Mouse (Mus musculus) G1E (cell line): ENCODE results near the gene C530008M17Rik. TPM values are rescaled to one million over a fixed set of nuclear protein-coding genes. Genes with fewer than 3 reads are reported as not detected.

ENCODE experiments used
- ATAC-seq: 2 replicates; pipeline ENCODE4 v1.8.0; 2016; ENCODE audit warnings: mild to moderate bottlenecking; ENCODE audit not compliant: insufficient number of reproducible peaks, poor library complexity, low FRiP score, severe bottlenecking; ENCODE audit errors: extremely low read depth
- DNase-seq: peaks from one replicate; pipeline ENCODE4 v3.0.0; 2012; ENCODE audit warnings: low spot score
- H3K27me3 ChIP-seq: 2 replicates; pipeline ENCODE4 v1.6.1; 2012; ENCODE audit warnings: mild to moderate bottlenecking, low read length, inconsistent platforms; ENCODE audit not compliant: insufficient read depth
- H3K36me3 ChIP-seq: replicated peaks from 2 replicates; pipeline ENCODE3; 2012; ENCODE audit warnings: mild to moderate bottlenecking, inconsistent platforms
- H3K4me1 ChIP-seq: 2 replicates; pipeline ENCODE4 v1.6.1; 2012; ENCODE audit warnings: low read depth, low read length, inconsistent platforms, mixed read lengths; ENCODE audit not compliant: insufficient read depth
- H3K4me3 ChIP-seq: 2 replicates; pipeline ENCODE4 v1.5.1; 2012; ENCODE audit warnings: low read depth, mild to moderate bottlenecking, inconsistent platforms, low read length, moderate library complexity, mixed read lengths
- H3K9me3 ChIP-seq: replicated peaks from 2 replicates; pipeline ENCODE4 v1.6.1; 2012; ENCODE audit warnings: inconsistent platforms
- CTCF ChIP-seq: IDR thresholded peaks from 2 replicates; pipeline ENCODE4 v1.5.1; 2012; ENCODE audit warnings: low read depth, low read length, inconsistent platforms, mixed read lengths
- GATA1 ChIP-seq: IDR thresholded peaks from 2 replicates; pipeline ENCODE4 v1.6.1; 2012; ENCODE audit warnings: borderline replicate concordance, low read length, inconsistent platforms, mixed read lengths
- GATA2 ChIP-seq: IDR thresholded peaks from 2 replicates; pipeline ENCODE4 v1.6.1; 2012; ENCODE audit warnings: low read depth, low read length, inconsistent platforms, borderline replicate concordance
- POLR2AphosphoS5 ChIP-seq: IDR thresholded peaks from 2 replicates; pipeline ENCODE4 v1.6.1; 2012; ENCODE audit warnings: low read depth, low read length, inconsistent platforms; ENCODE audit not compliant: insufficient replicate concordance
- TAL1 ChIP-seq: conservative IDR thresholded peaks from 2 replicates; pipeline ENCODE4 v1.6.1; 2012; ENCODE audit warnings: low read depth, low read length, inconsistent platforms, mixed read lengths
- polyA plus RNA-seq: library from polyadenylated mRNA; stranded (reverse); fragments of >175 nt; gene quantifications from 2 replicates; pipeline ENCODE4 v1.2.3, GENCODE M21; 2012
- total RNA-seq, 2 experiments: library from RNA; stranded (forward) in 1 of 2; stranded (reverse) in 1 of 2; fragments of 200-1000 nt in 1 of 2; fragments of >200 nt in 1 of 2; fragmentation: Nextera tagmentation in 1 of 2; gene quantifications; 2 replicates each; pipeline ENCODE4 v1.2.3; 2014 to 2017

Gene C530008M17Rik
- total and polyA plus RNA-seq, 3 experiments = 7.3 to 41.5 (median 25.1) TPM

DNA sequence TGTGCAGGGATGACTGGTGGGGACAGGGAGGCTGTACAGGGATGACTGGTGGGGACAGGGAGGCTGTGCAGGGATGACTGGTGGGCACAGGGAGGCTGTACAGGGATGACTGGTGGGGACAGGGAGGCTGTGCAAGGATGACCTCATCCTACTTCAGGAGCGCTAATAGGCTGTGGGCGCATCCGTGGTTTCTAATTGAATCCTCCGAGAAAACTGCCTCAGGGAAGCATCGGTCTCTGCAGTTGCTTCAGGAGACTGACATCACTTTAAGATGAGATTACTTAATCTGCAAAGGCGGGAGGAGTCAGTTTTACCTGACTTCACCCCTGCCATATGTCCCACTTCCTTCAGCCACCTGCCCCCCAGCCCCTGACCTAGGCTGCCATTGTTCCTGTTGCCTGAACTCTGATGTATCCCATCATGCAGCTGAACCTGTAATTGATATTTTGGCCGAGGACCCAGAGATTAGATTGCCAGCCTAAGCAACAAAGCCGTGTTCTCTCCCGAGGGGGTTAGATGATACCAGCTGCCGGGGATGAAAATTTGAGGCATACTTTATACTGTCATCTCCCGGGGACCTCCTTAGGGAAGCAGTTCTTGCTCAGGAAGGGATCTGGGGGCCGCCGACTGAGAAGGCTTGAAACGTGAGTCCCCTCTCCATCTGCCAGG, 105.9 kb downstream of the C530008M17Rik start:
- ATAC-seq (no peak), DNase-seq (no peak)
- peaks cover 7% of the 10 kb centered on the region for H3K9me3 ChIP-seq
- TF ChIP-seq GATA1 (no peak), POLR2AphosphoS5 (no peak), CTCF (no peak), TAL1 (no peak), GATA2 (no peak)
- H3K4me3 ChIP-seq = no peak overlapping the region
- H3K36me3 ChIP-seq = peaks cover 74% of the 10 kb centered on the region
- H3K4me1 ChIP-seq = no peaks in the 10 kb centered on the region
- H3K27me3 ChIP-seq = no peaks in the 10 kb centered on the region

DNA sequence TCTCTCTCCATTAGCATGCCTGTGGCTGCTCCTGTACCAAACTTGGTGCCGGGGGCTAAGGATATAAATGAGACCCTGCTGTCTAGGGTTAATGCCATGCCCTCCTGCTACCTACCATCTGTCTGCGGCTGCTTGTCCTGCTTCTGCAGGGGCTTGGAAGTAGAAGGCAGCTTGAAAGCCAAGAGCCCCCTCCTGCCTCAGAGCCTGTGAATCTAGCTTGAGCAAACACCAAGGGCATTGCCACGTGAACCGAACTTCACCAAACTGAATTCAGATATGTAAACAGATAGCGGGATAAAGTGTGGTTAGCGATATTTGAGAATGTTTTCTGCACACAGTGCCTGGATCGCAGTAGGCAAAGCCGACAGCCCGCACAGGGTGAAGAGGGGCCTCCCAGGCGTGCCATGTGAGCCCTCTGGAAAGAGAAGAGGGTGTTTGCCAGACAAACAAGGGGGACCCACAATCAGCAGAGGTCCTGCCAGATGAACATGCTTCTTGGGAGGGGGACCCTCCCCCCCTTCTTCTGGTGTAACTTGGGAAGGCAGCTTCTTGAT, 106.9 kb downstream of the C530008M17Rik start:
- Histone ChIP-seq H3K4me1 (no peaks in the 10 kb centered on the region), H3K36me3 (peaks cover 83% of the 10 kb centered on the region), H3K9me3 (peaks cover 7% of the 10 kb centered on the region), H3K27me3 (no peaks in the 10 kb centered on the region), H3K4me3 (no peak overlapping the region)
- no peak for TF ChIP-seq GATA2
- no peak for TF ChIP-seq POLR2AphosphoS5
- TF ChIP-seq TAL1 = no peak
- no peak for TF ChIP-seq CTCF
- no peak for TF ChIP-seq GATA1
- DNase-seq (no peak), ATAC-seq (no peak)

DNA sequence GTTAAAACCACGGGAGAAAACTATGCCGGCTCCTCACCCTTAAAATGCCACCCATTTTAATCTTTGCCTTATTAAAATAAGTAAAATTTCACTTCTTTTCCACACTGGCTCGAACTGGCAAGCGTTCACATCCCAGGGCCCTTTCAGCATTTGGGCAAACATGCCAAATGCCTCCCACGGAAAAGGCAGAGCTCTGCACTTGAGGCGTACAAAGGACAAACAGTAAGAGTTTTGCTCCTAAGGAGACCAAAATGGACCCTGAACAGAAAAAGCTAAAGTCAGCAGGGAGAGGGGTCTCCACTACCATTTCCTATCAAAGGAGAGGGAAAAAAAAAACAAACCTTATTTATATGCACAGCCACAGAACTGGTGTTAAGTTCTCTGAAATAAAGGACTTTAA, 107.4 kb downstream of the C530008M17Rik start:
- H3K36me3 ChIP-seq = peaks cover 87% of the 10 kb centered on the region
- no peaks in the 10 kb centered on the region for H3K4me1 ChIP-seq

DNA sequence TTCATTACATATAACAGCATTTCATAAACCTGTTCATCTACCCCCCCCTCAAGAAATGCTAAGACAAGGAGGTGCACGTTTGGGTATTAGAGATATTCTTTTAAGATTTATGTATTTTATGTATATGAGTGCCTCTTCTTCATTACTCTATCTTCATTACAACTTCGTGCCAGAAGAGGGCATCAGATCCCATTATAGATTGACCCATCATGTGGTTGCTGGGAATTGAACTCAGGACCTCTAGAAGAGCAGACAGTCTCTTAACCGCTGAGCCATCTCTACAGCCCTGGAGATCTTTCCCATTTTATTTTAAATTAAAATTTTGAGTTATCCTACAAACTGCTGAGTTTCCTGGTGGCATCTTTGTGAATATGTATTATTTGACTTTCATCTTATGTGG, 112.7 kb downstream of the C530008M17Rik start:
- no peak for ATAC-seq
- TF ChIP-seq POLR2AphosphoS5 = no peak
- no peak for TF ChIP-seq CTCF
- no peak for TF ChIP-seq TAL1
- no peak for TF ChIP-seq GATA2
- TF ChIP-seq GATA1 = no peak
- no peaks in the 10 kb centered on the region for H3K4me1 ChIP-seq

More for the DNA sequence above, 107.4 kb downstream of the C530008M17Rik start:
- Histone ChIP-seq H3K4me3 (no peak overlapping the region), H3K27me3 (no peaks in the 10 kb centered on the region), H3K9me3 (peaks cover 7% of the 10 kb centered on the region)
- ATAC-seq (no peak), DNase-seq (no peak)
- TF ChIP-seq GATA1 = no peak
- no peak for TF ChIP-seq POLR2AphosphoS5
- no peak for TF ChIP-seq TAL1
- TF ChIP-seq CTCF = no peak
- no peak for TF ChIP-seq GATA2

DNA sequence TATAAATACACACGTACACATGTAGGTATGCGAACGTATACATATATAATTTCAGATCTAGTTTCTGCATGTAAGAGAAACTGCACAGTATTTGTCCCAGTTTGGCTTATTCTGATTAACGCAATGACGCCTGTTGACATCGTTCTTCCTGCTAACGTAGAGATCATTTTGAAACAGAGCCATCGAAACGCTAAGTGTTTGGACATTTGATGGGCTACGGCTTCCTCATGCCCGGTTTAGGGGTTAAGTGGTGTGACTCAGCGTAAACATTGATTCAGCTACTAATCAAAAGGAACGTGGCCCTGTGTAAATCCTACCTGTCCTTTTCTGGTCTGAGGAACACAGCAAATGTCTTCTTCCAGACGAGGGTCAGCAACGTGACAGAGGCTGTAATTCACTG, 113.3 kb downstream of the C530008M17Rik start:
- H3K4me3 ChIP-seq = no peak overlapping the region
- ATAC-seq = no peak
- H3K36me3 ChIP-seq = peaks cover 77% of the 10 kb centered on the region
- H3K27me3 ChIP-seq = no peaks in the 10 kb centered on the region
- H3K9me3 ChIP-seq = peaks cover 7% of the 10 kb centered on the region
- H3K4me1 ChIP-seq = no peaks in the 10 kb centered on the region
- no peak for DNase-seq
- TF ChIP-seq POLR2AphosphoS5 (no peak), CTCF (no peak), TAL1 (no peak)

More for the DNA sequence above, 112.7 kb downstream of the C530008M17Rik start:
- DNase-seq = no peak
- no peak overlapping the region for H3K4me3 ChIP-seq
- H3K9me3 ChIP-seq = peaks cover 7% of the 10 kb centered on the region
- H3K27me3 ChIP-seq = no peaks in the 10 kb centered on the region
- H3K36me3 ChIP-seq = peaks cover 79% of the 10 kb centered on the region

DNA sequence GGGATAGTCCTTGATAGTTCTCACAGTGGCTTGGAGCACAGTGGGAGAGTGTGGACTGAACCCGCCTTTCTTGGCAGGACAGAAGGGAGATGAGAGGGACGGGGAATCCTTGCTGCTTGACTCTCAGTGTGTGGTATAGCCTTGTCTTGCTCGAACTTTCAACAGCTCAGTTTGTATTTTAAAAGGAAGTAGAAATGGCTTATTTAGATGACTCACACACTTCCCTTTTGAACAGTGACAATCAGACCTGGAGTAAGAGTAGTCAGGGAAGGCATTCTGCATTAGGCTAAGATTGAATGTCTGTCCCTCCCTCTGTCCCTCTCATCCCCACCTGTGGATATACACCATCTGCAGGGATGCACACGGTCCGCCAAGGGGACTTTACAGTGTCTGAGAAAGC, 115.1 kb downstream of the C530008M17Rik start:
- no peak overlapping the region for H3K4me3 ChIP-seq
- no peaks in the 10 kb centered on the region for H3K9me3 ChIP-seq
- no peak for TF ChIP-seq GATA1
- TF ChIP-seq CTCF = no peak
- no peak for TF ChIP-seq TAL1
- TF ChIP-seq POLR2AphosphoS5 = no peak
- no peak for TF ChIP-seq GATA2
- ATAC-seq (no peak), DNase-seq (no peak)
- peaks cover 66% of the 10 kb centered on the region for H3K36me3 ChIP-seq
- H3K27me3 ChIP-seq = no peaks in the 10 kb centered on the region
- no peaks in the 10 kb centered on the region for H3K4me1 ChIP-seq

DNA sequence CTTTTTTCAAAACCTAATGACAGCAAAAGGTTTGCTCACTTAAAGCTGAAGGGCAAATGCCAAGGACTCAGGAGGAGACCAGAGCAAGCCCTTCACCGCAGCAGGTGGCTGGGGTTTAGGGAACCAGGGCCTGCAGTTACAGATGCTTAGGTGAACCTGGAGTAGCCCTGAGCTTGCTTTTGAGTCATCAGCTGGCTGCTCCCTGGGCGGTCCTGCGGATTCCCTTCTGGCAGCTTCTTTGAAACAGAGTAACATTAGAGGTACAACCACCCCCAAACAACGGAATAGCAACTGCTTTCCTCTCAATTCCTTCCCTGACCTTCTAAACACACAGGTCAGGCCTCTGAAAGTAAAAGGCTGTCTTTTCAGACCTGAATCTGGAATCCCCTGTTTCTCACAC, 116.5 kb downstream of the C530008M17Rik start:
- DNase-seq (no peak), ATAC-seq (no peak)
- Histone ChIP-seq H3K27me3 (no peaks in the 10 kb centered on the region), H3K4me1 (no peaks in the 10 kb centered on the region), H3K9me3 (no peaks in the 10 kb centered on the region), H3K4me3 (no peak overlapping the region), H3K36me3 (peaks cover 54% of the 10 kb centered on the region)
- TF ChIP-seq TAL1 (no peak), CTCF (no peak), GATA2 (no peak)
